Mouse (Mus musculus) gastrocnemius, adult 2 months (tissue): ENCODE data around the gene Nemp2. TPM values are rescaled to one million over a fixed set of nuclear protein-coding genes. Genes with fewer than 3 reads are reported as not detected.
"Not testable (repeated sequence)": the region's sequence is repeated elsewhere in the genome, so short reads cannot be mapped to it uniquely, and the experiment has no call there.

Source experiments
- DNase-seq: peaks from one replicate; pipeline ENCODE4 v3.0.0; 2022
- H3K27ac ChIP-seq: fragments of 200-600 bp; 2 replicates; pipeline ENCODE4 v1.8.1; 2022; ENCODE audit warnings: mild to moderate bottlenecking
- H3K4me3 ChIP-seq: fragments of 200-600 bp; 2 replicates; pipeline ENCODE4 v1.8.1; 2022; ENCODE audit warnings: mild to moderate bottlenecking, moderate library complexity
- CTCF ChIP-seq: fragments of 200-600 bp; IDR thresholded peaks from 2 replicates; pipeline ENCODE4 v1.8.1; 2022; ENCODE audit warnings: antibody characterized with exemption, mild to moderate bottlenecking, moderate library complexity
- intact Hi-C: fragments of 180-260 bp; cut with DNase I; formaldehyde crosslinking; loops from one replicate; pipeline ENCODE4 v1.15.1; 2025
- total RNA-seq, 2 experiments: library from RNA; stranded (reverse); gene quantifications; 2 replicates each; pipeline ENCODE4 v1.2.3; 2021

Gene Nemp2
- total RNA-seq, 2 experiments from 2014 or later = 0.39 to 0.48 TPM

DNA sequence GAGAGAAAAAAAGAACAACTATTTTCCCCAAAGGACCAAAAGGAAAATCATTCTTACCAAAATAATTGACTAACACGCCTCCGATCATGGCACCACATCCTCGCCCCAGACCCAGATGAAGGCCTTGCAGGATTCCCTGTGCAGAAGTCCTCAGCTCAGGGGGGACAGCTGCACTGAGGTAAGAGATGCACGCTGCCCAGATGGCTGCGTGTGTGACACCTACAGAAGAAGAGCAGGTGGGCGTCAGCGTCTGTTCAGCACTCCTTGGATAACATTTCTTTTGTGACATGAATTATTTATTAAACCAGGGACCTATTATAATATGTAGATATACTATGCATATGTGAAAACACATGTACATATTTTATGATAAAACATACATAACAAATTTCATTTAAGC is 32.7 kb downstream of the Nemp2 start:
- Histone ChIP-seq H3K27ac (no peak overlapping the region), H3K4me3 (no peak overlapping the region)
- TF ChIP-seq CTCF = no peak
- DNase-seq = no peak
- intact Hi-C loops = no loop called here

- H3K4me3 ChIP-seq = no peak overlapping the region
- DNase-seq = no peak
- no peak for TF ChIP-seq CTCF
- no peak overlapping the region for H3K27ac ChIP-seq
- intact Hi-C loops = no loop called here
These were observed 38.3 kb downstream of the Nemp2 start for GRCm38 (mm10) chr1:52668743-52669323.

DNA sequence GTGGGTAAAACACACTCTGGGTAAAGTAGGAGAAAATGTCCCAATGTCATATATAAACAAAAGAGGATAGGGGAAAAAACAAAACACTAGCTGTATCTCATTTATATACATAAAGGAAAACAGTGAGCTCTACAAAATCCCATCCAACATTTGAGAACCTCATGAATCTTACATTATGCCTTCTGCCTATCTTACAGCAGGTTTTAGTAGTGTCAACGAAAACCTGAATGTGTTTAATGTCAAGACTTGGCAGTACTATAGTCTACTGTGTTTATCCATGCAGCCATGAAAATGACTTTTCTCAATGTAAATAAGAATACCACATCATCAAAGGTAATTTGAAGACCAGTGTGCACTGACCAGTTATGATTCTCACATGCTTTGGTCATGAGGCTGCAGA is 39.4 kb downstream of the Nemp2 start:
- TF ChIP-seq CTCF = no peak
- intact Hi-C loops = no loop called here
- no peak overlapping the region for H3K27ac ChIP-seq

GRCm38 (mm10) chr1:52675561-52676551 is 45.4 kb downstream of the Nemp2 start:
- H3K4me3 ChIP-seq = no peak overlapping the region
- peak overlapping the region; percentile 70 for H3K27ac ChIP-seq
- peak; percentile 28 for DNase-seq
- TF ChIP-seq CTCF = no peak
- intact Hi-C loops = no loop called here

More for the DNA sequence above, 39.4 kb downstream of the Nemp2 start:
- no peak overlapping the region for H3K4me3 ChIP-seq
- no peak for DNase-seq

- Histone ChIP-seq H3K4me3 (no peak overlapping the region), H3K27ac (peak overlapping the region; percentile 70)
- intact Hi-C loops = no loop called here
- TF ChIP-seq CTCF = no peak
- DNase-seq = peak; percentile 32
These were observed 46.1 kb downstream of the Nemp2 start for GRCm38 (mm10) chr1:52676621-52677020.

GRCm38 (mm10) chr1:52683550-52683949 is 53.0 kb downstream of the Nemp2 start:
- Histone ChIP-seq H3K4me3 (no peak overlapping the region), H3K27ac (no peak overlapping the region)
- no peak for TF ChIP-seq CTCF
- intact Hi-C loops = no loop called here
- no peak for DNase-seq

DNA sequence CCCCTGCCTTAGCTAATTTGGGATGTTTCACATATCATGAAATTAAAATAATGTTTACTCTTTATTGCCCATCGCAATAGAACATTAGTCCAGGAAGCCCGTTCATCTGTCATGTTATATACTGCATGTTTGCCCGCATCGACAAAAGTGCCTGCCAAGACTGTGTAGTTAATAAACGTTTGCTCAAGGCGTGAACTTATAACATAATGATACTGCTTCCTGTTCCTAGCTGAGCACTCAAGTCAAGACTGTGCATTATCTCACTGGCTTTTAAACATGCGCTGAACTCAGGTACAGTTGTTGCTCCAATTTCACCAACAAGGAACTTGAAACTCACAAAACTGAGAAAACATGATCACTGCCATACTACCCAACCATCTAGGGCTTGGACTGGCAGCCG is 57.1 kb downstream of the Nemp2 start:
- DNase-seq = no peak
- TF ChIP-seq CTCF = no peak
- intact Hi-C loops = no loop called here
- Histone ChIP-seq H3K4me3 (no peak overlapping the region), H3K27ac (no peak overlapping the region)

DNA sequence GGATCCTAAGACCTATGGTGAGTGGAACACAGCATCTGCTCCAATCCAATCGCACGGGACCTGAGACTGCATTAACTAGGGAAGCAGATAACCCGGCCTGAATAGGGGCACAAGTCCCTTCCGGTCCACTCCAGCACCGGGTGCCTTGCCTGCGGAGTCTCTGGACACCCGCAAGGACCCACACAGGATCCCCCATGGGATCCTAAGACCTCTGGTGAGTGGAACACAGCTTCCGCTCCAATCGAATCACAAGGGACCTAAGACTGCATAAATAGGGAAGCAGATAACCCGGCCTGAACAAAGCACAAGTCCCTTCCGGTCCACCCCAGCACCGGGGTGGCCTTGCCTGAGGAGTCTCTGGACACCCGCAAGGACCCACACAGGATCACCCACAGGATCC is 64.0 kb downstream of the Nemp2 start:
- intact Hi-C loops, H3K4me3 ChIP-seq, DNase-seq: not testable (repeated sequence)

More for the DNA sequence above, 64.0 kb downstream of the Nemp2 start:
- not testable (repeated sequence) for H3K27ac ChIP-seq

Other genes with a start within 250 kb of the Nemp2 start
- gene Nab1, start 130.0 kb upstream of the Nemp2 start, total RNA-seq = 10 to 100 TPM in 1 of 2 experiments, 1 to 10 TPM in 1; 9.4 to 11.3 TPM
- gene Mfsd6, start 96.8 kb downstream of the Nemp2 start, total RNA-seq = 1 to 10 TPM; 5.9 to 7.3 TPM
- gene Inpp1, start 187.0 kb downstream of the Nemp2 start, total RNA-seq = 1 to 10 TPM; 6.4 to 6.8 TPM
- gene Hibch, start 214.2 kb downstream of the Nemp2 start, total RNA-seq = 10 to 100 TPM; 32.1 to 44.4 TPM